Mouse (Mus musculus) Muller cell, postnatal 12 days (primary cell): ENCODE measurements around the gene Aif1l.
A peak's percentile ranks its signal among the peaks of the same experiment; 100 is the strongest.
"Not testable (repeated sequence)": the region's sequence is repeated elsewhere in the genome, so short reads cannot be mapped to it uniquely, and the experiment has no call there.

Experiments used
- DNase-seq: peaks from one replicate; pipeline ENCODE4 v3.0.0-alpha.2; 2015; ENCODE audit errors: inconsistent ontology term

The Aif1l gene

GRCm38 (mm10) chr2:31950058-31950871, at the start of gene Aif1l:
Gene Aif1l, plus strand, starts transcription at chr2:31950139.
- DNase-seq: peak; percentile 91

GRCm38 (mm10) chr2:31900932-31901331, 49.0 kb upstream of the Aif1l start:
- DNase-seq: no peak

GRCm38 (mm10) chr2:31901659-31902362, 48.1 kb upstream of the Aif1l start:
- DNase-seq: no peak

- DNase-seq: peak; percentile 61
Observed at GRCm38 (mm10) chr2:31904089-31904488, 45.9 kb upstream of the Aif1l start.

DNA sequence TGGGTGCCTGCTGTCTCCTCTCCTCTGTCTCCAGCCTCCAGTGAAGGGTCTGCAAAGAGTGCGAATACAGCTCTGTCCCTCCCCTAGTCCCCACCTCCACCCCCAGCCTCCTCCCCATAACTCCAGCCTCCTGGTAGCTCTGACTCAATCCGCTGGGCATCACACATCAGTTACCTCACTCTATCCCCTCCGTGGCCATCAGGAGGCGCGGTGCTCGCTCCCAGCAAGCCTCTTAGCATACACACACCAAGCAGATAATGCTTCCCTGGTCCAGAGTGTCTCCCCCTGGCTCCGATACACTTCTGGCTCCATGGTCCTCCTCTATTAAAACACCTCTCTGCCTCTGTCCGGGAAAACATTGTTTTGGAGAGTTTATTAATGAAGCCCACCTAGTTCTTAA, 45.3 kb upstream of the Aif1l start:
- peak; percentile 53 for DNase-seq

- DNase-seq: no peak
Observed at GRCm38 (mm10) chr2:31905682-31906081, 44.3 kb upstream of the Aif1l start.

GRCm38 (mm10) chr2:31906407-31906806, 43.5 kb upstream of the Aif1l start:
- DNase-seq: no peak

DNA sequence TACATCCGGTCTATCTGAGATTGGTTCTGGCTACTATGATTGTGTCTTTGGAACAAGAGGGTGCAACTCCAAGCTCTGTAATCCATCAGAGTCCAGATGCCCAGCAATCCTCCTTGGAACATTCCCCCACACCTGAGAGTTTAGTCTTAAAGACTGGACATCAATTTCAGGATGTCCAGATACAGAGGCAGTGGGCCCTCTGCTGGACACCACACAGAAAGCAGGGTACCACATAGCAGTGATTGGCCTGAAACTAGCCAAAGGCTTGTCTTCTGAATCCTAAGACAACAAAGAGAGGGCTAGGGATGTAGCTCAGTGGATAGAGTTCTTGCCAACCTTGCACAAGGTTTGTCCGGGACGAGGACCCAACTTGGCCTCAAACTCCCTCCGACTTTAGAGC, 37.4 kb upstream of the Aif1l start:
- DNase-seq: no peak

DNA sequence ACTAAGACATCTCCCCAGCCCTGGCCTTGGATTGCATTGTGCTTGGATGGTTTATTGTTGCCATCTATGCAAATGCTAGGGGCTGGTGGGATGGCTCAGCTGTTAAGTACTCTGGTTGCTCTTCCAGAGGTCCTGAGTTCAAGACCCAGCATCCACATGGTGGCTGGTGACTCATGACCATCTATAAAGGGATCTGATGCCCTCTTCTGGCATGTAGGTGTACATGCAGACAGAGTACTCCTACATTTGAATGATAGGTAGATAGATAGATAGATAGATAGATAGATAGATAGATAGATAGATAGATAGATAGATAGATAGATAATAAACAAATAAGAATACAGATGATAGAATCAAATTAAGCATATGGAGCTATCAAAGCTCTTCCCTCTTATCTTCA, 35.7 kb upstream of the Aif1l start:
- DNase-seq: not testable (repeated sequence)

- peak; percentile 55 for DNase-seq
Observed at GRCm38 (mm10) chr2:31915112-31915511, 34.8 kb upstream of the Aif1l start.

DNA sequence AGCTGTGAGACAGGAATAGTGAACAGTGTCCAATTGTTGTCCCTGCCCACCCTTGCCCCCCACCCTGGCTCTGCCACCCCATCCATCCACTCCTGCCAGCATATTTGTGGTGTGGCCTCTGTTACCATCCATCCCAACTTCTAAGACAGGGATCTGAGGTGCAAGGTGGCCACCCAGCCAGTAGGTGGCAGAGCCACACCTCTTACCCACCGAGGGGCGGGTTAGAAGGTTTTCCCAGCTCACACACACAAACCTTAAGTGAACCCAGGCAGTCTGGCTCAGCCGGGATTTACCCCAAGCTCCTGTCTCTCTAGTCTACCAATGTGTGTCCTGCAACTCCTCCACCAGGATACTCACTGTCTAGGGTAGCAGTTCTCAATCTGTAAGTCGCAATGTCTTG, 32.3 kb upstream of the Aif1l start:
- DNase-seq: peak; percentile 70

DNA sequence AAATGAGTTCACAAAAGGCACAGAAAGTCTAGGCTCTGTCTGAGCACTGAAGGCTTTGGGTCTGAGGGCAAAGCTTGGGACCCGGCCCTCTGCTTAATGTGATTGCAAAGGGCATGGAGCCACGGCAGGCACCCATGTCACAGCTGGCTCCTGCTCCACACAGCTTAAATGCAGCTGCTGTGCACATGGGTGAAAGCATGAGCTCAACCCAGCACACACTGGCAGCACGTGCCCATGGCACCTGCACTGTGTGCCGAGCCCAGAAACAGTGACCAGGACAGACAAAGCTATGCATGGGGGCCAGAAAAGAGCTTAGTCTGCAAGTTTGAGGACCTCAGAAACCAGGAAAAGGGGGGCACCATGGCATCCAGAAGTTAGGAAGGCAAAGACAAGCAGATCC, 26.3 kb upstream of the Aif1l start:
- DNase-seq: no peak

- peak; percentile 8 for DNase-seq
Observed at GRCm38 (mm10) chr2:31924811-31925210, 25.1 kb upstream of the Aif1l start.

- no peak for DNase-seq
Observed at GRCm38 (mm10) chr2:31925936-31926335, 24.0 kb upstream of the Aif1l start.

DNA sequence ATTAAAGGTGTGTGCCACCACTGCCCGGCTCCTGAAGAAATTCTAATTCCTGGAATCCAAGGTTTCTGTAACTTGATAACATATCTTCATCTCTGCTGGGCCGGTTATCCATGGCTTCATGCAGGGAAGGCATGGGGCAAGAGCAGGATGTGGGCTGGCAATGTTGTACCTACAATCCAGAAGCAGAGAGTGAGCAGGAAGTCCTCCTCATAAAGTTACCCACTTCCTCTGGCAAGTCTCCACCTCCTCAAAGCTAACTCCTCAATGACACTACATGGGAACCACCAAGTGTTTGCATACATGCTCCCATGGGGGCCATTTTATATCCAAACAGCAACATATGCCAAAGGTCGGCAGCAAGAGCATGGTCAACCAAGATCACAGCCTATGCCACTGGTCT, 20.3 kb upstream of the Aif1l start:
- no peak for DNase-seq

- DNase-seq: peak; percentile 78
Observed at GRCm38 (mm10) chr2:31934551-31934950, 15.4 kb upstream of the Aif1l start.

- peak; percentile 83 for DNase-seq
Observed at GRCm38 (mm10) chr2:31935054-31935453, 14.9 kb upstream of the Aif1l start.

DNA sequence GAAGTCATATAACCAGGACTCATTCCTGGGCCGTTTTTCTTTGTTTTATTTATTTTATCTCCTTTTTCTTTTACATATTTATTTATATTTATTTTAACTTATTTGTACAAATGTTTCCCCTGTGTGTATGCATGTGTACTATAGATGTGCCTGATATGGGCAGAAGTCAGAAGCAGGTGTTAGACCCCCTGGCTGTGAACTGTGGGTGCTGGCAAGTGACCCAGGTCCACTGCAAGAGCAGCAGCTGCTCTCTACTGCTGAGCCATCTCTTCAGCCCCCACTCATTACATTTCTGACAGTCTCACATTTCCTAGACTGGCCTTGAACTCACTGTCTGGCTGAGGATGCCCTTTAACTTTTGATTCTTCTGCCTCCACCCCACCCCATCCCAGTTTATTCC, 11.6 kb upstream of the Aif1l start:
- no peak for DNase-seq

GRCm38 (mm10) chr2:31943011-31943410, 6.9 kb upstream of the Aif1l start:
- no peak for DNase-seq

DNA sequence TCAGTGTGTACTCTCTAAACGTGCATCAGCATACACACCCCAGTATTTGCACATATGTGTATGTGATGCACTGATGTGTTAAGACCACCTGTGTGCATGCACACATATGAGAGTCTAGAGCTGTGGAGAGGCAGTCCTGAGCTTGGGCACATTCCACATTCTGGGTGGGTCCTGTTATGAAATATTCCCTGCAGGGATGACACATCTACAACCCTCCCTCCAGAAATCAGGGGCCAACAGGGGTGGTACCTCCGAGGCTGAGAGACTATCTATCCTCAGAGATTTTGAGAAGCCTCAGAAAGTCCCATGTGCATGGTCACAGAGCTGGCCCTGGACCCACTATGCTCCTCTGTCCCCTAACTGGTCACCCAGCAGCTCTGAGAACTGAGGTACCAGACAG, 4.4 kb upstream of the Aif1l start:
- no peak for DNase-seq

DNA sequence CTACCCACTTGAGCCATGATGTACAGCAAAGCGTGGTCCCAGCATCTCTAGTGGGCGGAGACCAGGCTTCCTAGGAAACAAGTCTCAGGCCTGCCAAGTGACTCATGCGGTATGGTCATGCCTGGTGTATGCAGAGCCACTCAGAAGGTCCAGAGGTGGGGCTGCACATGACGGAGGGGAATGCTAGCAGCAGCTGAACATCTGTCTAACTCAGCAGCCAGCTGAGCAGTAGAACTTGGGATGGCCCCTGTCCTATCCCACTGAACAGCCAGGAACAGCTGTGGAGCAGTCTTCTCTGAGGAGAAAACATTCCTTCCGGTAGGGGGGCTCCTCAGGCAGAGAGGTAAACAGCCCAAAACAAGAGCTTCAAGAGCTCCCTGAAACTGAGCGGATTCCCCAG, 1.5 kb upstream of the Aif1l start:
- no peak for DNase-seq

DNA sequence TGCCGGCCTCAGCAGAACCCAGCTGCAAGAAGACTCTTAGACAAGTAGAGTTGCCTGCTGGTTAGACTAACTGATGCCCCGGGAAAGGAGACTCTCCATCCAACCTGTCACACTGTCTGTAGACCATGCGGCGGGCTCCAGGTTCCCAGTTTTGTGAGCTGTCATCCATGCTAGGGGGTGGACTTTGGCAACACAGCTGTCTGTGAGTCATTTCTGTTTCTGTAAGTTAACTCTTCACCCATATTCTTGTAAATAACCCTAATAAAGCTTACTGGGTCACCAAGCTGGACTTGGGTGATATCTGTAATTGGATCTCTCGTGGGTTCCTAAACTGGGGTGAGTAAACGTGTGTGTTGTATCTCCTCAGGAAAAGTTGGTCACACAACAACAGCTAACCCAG, 1.1 kb upstream of the Aif1l start:
- no peak for DNase-seq

DNA sequence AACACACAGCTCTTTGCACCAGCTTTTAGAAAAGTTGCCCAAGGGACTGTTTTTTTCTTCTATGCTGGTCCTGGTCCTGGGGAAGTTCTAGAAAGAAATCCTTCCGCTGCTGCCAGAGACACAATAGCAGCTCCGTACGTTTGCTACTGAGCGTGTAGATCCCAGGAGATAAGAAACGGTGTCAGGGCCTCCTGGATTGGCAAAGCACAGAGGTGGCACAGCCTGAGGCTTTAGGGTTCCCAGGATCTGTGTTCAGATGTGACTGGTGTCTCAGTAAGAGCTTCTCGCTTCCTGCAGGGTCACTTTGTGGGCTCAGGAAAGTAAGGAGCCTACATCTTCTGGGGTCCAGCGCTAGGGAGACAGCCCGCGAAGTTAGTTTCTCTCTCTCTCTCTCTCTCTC, 1.0 kb downstream of the Aif1l start:
- peak; percentile 49 for DNase-seq
